Mouse (Mus musculus) liver (tissue): Measurements from ENCODE around the gene Gramd4.

Experiments used
- DNase-seq: peaks from one replicate; pipeline ENCODE4 v3.0.0-alpha.2; 2020; ENCODE audit warnings: mixed read lengths

The Gramd4 gene

DNA sequence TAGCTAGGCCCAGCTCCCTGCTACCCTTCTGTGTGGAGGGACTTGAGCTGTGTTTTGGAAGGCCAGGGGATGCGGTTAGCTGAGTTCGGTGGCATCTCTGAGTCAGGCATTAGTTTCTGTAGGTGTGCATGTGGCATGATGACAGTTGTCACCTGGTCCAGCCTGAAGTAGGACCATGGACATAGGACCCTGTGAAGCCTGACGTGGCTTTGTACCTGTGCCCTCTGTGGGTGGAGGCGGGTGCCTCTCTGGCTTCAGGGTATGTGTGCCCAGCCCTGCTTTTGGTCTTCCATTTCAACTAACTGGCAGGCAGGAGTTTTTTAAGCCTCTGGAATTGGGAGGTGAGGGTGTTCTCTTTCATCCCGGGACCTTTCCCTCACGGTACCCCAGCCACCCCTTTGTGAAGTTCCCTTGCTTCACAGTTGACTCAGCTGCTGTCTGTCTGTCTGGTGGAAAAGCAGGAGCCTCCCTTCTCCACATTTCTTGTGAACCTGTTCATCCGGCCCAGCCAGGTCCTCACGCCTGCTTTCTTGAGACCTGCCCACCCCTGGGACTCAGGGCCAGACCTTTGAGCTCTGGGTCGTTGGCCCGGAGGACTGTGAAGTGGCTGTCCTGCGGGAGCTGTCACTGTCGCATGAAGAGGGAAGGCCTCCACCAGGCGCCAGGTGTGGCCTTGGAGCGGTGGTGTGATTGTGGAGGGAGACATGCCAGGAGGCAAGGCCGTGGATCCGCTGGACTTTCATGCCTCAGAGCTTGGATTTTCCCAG is 16.9 kb downstream of the Gramd4 start:
- no peak for DNase-seq

- no peak for DNase-seq
These were observed 18.0 kb downstream of the Gramd4 start for GRCm38 (mm10) chr15:86075305-86076047.

DNA sequence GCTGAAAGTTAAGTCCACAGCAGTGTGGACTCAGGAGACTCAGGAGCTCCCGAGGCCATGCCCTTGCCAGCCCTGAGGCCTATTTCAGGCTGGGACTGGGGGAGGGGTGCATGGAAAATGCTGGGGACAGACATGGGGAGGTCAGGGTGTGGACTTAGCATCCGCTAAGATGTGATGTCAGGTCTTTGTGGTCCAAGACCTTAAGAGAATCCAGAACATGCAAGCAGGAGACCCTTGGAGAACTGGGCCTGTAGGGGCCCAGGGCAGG is 18.5 kb downstream of the Gramd4 start:
- no peak for DNase-seq

- no peak for DNase-seq
These were observed 18.9 kb downstream of the Gramd4 start for GRCm38 (mm10) chr15:86076378-86076777.

DNA sequence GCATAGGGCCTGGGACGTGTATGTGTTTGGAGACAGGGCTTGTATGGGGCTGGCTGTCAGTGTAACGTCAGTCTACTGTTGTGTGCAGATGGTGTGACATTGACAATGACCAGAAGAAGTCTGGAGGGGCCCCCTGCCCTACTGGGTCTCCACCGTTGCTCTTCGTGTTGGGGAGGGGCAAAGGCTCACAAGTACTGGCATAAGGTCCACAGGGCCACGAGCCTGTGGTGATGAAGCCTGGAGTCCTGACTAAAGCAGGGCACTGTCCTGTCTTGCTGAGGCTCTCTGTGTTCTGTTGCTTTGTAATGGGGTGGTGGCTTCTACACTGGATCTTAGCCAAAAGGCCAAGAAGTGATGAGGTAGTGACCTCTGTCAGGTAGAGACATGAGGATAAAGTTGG is 20.4 kb downstream of the Gramd4 start:
- DNase-seq = no peak

DNA sequence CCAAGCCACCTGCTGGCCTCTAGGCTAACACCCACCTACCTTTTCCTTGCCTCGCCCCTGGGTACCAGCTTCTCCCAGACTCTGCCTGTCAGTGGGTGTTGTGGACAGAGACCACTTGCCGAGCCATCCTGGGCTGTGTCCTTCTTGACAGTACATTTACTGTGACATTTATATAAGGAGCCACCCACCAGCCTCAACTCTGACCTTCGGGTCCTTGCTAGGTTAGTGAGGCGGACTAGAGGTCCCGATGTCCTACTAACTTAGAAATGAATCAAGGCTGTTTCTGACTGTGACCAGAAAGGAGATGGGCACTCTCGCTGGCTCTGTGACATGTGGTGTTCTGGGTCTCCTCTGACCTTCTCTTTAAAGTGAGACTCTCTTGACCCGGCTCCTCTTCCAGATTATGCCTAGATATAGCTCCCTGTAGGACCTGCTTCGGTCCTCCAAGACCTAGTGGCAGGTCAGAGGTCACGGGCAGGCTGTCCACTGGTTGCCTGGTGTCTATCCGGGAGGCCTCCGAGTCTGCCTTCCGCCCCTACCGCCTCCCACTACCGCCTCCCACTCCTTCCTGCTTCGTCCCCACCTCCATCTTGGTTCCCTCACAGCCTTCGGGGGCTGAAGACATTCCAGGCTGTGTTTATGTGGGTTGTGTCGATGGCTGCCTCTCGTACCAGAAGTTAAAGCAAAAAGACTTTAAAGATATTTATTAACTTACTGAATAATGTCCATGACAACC is 21.2 kb downstream of the Gramd4 start:
- no peak for DNase-seq

GRCm38 (mm10) chr15:86079467-86079866 is 22.0 kb downstream of the Gramd4 start:
- no peak for DNase-seq

DNA sequence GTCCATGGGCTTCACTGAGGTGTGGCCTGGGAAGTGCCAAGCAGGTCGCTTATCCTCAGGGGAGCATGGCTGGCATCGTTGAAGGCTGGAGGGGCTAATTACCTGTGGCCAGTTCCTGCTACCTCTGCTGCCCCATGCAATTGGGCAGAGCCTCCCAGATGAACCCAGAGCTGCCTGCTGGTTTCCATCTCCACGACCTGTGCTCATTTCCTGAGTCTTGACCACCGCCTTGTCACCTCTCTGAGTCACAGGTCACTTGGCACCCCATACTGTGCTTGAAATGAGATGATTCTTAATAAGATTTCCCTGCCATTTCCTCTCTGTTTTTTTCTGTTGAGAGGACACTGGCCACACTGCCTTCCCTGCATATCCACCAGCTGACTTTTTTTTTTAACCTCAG is 22.4 kb downstream of the Gramd4 start:
- no peak for DNase-seq

DNA sequence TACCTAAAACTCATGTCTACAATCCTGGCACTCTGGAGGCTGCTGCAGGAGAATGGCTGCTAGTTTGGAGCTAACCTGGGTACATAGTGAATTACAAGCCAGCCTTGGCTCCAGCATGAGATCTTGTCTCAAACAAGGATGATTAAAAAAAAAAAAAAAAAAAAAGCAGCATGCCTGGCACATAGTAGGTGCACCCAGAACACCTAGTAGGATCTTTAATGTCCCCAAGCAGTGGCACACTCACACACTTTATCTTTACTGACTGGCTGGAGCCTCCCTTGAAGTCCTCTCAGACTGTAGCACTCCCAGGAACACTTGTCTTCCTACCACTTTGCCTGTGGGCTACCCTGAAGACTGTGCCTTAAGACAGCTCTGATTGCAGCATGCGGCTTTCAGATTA is 22.9 kb downstream of the Gramd4 start:
- DNase-seq = no peak

DNA sequence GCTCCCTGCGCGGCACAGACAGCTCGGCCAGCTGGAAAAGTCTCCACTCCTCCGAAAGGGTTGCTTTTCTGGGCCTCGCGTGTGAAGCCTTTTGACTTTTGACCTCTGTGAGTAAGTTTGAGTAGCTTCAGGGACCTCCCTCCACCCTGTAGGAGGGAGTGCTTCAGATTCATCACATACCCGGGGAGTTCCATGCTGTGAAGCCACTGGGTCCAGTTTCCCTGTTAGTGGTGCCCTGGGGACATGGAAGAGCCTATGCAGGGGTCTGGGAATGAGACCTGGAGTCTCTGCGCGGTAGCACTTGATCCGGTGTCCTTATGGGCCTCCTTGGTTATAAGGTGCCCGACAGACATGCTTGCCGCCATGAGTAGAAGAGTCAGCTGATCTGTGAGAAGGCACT is 24.2 kb downstream of the Gramd4 start:
- DNase-seq = no peak

DNA sequence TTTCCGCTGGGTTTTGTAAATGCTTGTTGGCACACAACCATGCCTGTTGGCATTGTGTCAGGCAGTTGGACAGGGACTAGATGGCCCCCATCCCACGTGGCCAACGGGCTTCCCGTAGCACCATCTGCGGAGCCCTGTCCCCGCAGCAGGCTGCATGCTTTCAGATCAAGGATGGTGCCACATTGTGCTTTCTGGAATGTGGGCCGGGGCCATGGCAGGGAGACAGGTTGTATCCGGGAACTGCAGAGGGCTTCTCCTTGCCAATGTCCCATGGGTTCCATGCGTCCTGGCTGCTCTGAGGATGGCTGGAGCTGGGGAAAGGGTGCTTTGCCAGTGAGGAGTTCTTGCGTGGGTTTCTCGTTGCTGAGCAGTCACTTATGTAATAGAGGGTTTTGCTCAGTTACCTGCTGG is 25.1 kb downstream of the Gramd4 start:
- no peak for DNase-seq

DNA sequence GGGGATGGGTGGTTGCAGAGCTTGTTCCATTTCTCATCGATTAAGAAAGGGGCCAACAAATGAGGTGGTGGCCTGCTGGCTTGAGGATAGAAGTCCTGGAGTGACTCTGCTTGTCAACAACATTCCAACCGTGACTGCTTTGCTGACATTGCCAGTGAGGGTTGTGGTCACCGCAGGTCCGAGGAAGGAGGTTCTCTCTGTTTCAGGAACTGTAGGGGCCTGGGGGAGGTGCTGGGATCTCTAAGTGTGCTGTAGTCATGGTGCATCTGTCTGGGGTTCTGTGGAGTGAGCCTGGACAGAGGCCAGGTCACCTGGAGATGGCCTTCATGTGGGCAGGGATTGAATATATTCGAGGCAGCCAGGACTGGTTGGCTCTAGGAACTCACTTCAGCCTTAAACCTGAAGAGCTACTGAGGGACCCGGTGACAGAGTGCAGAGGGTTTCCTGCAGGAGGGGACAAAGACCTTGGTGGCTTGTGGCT is 25.8 kb downstream of the Gramd4 start:
- no peak for DNase-seq

- DNase-seq = peak; percentile 55
These were observed 28.1 kb downstream of the Gramd4 start for GRCm38 (mm10) chr15:86085301-86086225.

GRCm38 (mm10) chr15:86086291-86086706 is 28.8 kb downstream of the Gramd4 start:
- DNase-seq = no peak

GRCm38 (mm10) chr15:86087591-86088149 is 30.2 kb downstream of the Gramd4 start:
- DNase-seq = no peak

- no peak for DNase-seq
These were observed 30.8 kb downstream of the Gramd4 start for GRCm38 (mm10) chr15:86088266-86088790.

- DNase-seq = no peak
These were observed 31.7 kb downstream of the Gramd4 start for GRCm38 (mm10) chr15:86089091-86089744.

DNA sequence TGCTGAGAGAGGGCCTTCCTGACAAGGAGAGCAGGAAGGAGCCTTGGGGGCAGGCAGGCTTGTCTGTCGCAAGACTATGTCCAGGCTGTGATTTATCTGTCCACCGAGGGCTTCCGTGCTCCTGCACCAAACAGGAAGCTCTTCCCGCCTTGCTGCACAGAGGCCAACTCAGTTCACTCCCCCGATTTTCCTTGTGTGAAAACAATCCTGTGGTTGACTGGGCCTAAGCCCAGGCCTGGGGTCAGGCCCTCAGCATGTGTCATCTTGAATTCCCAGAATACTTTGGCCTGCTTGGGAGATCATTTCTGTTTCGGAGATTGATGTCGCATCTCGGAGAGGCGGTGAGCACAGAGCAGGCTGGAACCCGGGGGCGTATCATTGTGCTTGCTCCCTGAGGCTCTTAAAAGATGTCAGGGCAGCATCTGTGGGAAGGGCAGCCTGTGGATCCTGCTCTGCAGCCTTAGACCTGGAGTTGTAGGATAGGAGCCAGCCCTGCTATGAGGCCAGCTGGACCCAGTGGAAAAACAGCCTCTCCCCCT is 32.6 kb downstream of the Gramd4 start:
- no peak for DNase-seq

DNA sequence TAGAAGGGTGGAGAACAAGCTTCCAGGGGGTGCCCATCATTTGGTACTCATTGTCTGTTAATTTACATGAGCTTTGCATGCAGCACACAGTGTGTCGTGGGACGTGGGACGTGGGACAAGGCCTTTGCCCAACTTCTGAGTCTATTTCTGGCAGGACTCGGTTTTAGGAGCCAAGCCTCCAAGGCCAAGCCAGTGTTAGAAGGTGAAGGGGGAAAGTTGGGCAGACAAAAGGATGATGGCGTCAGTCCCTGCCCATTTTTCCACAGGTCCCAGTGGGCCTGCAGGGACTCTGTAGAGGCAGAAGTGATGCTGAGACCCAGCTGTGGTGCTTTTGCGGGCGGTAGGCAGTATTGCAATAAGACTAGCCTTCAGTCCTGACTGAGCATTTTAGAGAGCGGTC is 33.1 kb downstream of the Gramd4 start:
- DNase-seq = no peak

- no peak for DNase-seq
These were observed 33.9 kb downstream of the Gramd4 start for GRCm38 (mm10) chr15:86091201-86091997.
